Mouse (Mus musculus): ENCODE data around the gene Man2c1. TPM values are rescaled to one million over a fixed set of nuclear protein-coding genes. Genes with fewer than 3 reads are reported as not detected.

The Man2c1 gene
- 87.0 and 99.7 TPM in 2 replicates for polyA plus RNA-seq (2015; fragmentation: Nextera tagmentation; extraction: Ambion mirVana)

DNA sequence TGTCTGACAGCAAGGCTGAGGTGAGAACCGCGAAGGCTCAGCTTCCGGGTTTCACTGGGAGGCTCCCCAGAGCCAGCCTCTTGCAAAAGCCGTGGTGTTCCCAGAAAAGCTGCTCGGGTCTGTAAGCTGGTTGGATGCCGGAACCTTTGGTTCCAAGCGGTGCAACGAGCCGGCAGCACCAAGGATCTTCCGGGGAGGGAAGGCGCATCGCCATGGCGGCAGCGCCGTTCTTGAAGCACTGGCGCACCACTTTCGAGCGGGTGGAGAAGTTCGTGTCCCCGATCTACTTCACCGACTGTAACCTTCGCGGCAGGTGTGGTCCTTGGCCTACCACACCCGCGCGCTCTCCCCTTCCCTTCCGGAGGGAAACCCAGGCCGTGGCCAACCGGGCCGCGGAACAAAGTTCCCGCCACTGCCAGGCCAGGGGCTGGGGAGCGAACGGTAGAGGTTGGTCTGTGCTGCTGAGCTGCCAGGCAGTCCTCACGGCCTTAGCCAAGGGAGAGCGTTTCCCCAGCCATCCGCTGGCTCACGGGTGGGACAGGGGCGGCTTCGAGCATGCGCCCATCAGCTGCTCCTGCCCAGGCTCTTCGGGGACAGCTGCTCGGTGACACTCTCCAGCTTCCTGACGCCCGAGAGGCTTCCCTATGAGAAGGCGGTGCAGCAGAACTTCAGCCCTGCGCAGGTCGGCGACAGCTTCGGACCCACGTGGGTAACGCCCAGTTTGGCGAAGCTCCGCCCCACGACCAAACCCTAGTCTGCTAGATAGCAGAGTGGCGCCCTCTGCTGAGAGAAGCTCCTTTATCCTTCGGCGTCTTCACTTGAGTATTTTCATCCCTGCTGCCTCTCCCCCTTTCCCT lies at the start of gene Man2c1:
Man2c1 (plus strand) TSS at position 114 of the 857 bp plus-strand sequence.
- Histone ChIP-seq H3K27me3 (replicated peaks) (no peaks in the 10 kb centered on the region), H3K4me3 (replicated peaks) (peak within 1 kb of the TSS; percentile 88), H3K36me3 (peaks cover 29% of the 10 kb centered on the region), H3K4me1 (peaks cover 21% of the 10 kb centered on the region), H3K9me3 (replicated peaks) (no peaks in the 10 kb centered on the region), H3K4me2 (peak within 1 kb of the TSS; percentile 92), H3K9ac (replicated peaks) (peak within 1 kb of the TSS; percentile 84), H3K27ac (replicated peaks) (peak within 1 kb of the TSS; percentile 95)
- ATAC-seq (ENCODE audit: low FRiP score), result peak; percentile 94
- under 1% methylated on average over 58 of the region's 58 CpGs for WGBS

DNA sequence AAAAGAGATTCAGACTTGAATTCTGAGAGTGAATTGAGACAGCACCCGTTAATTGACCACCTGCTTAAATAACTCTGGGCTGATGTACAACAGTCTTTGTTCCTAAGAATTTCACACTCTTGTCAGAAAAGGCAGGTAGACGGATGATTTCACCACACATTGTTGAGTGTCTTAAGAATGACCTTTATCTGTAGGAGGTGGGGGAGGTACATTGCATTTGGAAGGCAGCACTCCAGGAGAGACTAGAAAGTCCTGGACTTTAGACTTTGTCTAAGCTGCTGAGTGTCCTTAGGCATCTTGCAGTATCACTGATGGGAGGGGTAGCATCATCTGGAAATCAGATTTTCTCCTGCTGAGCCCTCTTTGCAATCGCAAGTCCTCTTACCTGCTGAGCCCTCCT lies 48.3 kb upstream of the Man2c1 start:
- no peak overlapping the region for H3K4me2 ChIP-seq
- H3K27ac ChIP-seq (replicated peaks), result no peak overlapping the region
- H3K27me3 ChIP-seq (replicated peaks), result no peaks in the 10 kb centered on the region
- H3K9ac ChIP-seq (replicated peaks), result no peak overlapping the region
- H3K36me3 ChIP-seq, result peaks cover 8% of the 10 kb centered on the region
- no peak overlapping the region for H3K4me3 ChIP-seq (replicated peaks)
- ATAC-seq (ENCODE audit: low FRiP score), result no peak
- H3K4me1 ChIP-seq, result peaks cover 13% of the 10 kb centered on the region
- no peaks in the 10 kb centered on the region for H3K9me3 ChIP-seq (replicated peaks)
- WGBS, result 79% methylated on average over 3 of the region's 3 CpGs

DNA sequence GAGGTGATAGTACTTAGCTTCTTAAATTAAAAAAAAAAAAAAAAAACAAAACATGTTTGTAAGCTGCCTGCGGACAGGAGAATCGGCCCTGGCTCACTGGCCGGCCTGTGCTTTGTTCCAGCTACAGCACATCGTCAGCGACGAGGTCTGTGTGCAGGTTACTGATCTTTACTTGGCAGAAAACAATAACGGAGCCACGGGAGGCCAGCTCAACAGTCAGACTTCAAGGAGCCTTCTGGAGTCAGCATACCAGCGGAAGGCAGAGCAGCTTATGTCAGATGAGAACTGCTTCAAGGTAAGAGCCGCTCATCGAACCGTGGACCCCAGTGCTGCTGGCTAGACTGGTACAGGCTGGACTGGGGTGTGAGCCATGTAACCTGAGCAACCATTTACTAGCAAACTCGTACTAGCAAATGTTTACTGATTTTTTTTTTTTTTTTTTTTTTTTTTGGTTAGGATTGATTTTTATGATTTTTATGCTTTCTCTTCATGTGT lies 13.2 kb upstream of the Man2c1 start:
- Histone ChIP-seq H3K4me1 (no peaks in the 10 kb centered on the region), H3K27ac (replicated peaks) (no peak overlapping the region), H3K36me3 (peaks cover 75% of the 10 kb centered on the region), H3K9ac (replicated peaks) (no peak overlapping the region), H3K4me2 (no peak overlapping the region), H3K9me3 (replicated peaks) (no peaks in the 10 kb centered on the region), H3K27me3 (replicated peaks) (no peaks in the 10 kb centered on the region), H3K4me3 (replicated peaks) (no peak overlapping the region)
- no peak for ATAC-seq (ENCODE audit: low FRiP score)
- WGBS, result 91% methylated on average over 13 of the region's 13 CpGs

DNA sequence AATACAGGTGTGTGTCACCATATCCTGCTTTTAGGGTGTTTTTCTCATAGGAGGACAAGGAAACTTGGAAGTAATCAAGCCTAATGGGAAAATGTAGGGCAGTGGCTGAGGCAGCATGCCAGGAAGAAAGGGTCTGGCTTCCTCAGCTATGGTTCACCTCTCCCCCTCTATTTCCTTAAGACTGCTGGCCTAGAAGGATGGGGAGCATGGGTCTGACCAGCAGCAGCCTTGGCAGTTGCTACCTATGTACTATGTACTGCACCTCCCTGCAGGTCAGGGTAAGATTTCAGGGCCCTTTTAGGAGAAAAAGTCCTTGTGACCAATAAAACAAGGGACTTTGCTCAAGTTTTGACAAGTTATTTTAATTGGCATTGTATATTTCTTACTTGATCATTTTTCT lies 849 bp upstream of the Man2c1 start:
- H3K4me2 ChIP-seq, result peak overlapping the region; percentile 92
- ATAC-seq (ENCODE audit: low FRiP score), result no peak
- 0 out of 2 replicates have a peak overlapping the region, but pooled peaks have one; percentile 13 for H3K27ac ChIP-seq (replicated peaks)
- no peaks in the 10 kb centered on the region for H3K9me3 ChIP-seq (replicated peaks)
- peaks cover 21% of the 10 kb centered on the region for H3K4me1 ChIP-seq
- H3K36me3 ChIP-seq, result peaks cover 33% of the 10 kb centered on the region
- peak overlapping the region; percentile 84; the same call in 1 of the 2 replicates for H3K9ac ChIP-seq (replicated peaks)
- H3K27me3 ChIP-seq (replicated peaks), result no peaks in the 10 kb centered on the region
- peak overlapping the region; percentile 88 for H3K4me3 ChIP-seq (replicated peaks)

DNA sequence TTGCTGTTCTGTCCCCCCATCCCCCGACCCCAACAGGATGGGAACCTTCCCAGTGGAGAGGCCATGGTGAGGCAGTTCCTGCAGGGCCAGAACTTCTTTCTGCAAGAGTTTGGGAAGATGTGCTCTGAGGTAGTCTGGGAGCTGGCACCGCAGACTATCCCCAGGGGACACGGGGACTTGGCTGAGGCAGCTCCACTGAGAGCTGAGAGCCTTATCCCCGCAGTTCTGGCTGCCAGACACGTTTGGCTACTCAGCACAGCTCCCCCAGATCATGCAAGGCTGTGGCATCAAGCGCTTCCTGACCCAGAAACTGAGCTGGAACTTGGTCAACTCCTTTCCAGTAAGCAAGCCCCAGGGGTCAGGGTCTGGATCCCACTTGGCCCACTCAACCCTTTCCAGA lies 6.8 kb downstream of the Man2c1 start:
- no peak overlapping the region for H3K27ac ChIP-seq (replicated peaks)
- no peak overlapping the region for H3K4me2 ChIP-seq
- peaks cover 66% of the 10 kb centered on the region for H3K36me3 ChIP-seq
- no peak overlapping the region for H3K4me3 ChIP-seq (replicated peaks)
- H3K9ac ChIP-seq (replicated peaks), result no peak overlapping the region
- ATAC-seq (ENCODE audit: low FRiP score), result no peak
- WGBS, result 83% methylated on average over 6 of the region's 6 CpGs
- no peaks in the 10 kb centered on the region for H3K4me1 ChIP-seq
- no peaks in the 10 kb centered on the region for H3K9me3 ChIP-seq (replicated peaks)
- H3K27me3 ChIP-seq (replicated peaks), result no peaks in the 10 kb centered on the region

DNA sequence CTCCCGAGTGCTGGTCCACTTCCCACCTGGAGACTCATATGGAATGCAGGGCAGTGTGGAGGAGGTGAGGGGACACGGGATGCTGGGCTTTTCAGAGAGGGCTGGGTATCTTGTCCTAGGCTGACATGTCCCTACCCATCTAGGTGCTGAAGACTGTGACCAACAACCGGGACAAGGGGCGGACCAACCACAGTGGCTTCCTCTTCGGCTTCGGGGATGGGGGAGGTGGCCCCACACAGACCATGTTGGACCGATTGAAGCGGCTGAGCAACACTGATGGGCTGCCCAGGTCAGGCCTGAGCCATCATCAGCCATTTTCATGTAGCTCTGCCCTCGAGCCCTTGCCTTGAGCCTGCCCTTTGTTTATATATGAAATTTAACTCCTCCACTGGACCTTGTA lies 7.3 kb downstream of the Man2c1 start:
- Histone ChIP-seq H3K9me3 (replicated peaks) (no peaks in the 10 kb centered on the region), H3K27ac (replicated peaks) (no peak overlapping the region), H3K4me1 (no peaks in the 10 kb centered on the region), H3K4me3 (replicated peaks) (no peak overlapping the region), H3K4me2 (no peak overlapping the region), H3K9ac (replicated peaks) (no peak overlapping the region), H3K27me3 (replicated peaks) (no peaks in the 10 kb centered on the region), H3K36me3 (peaks cover 71% of the 10 kb centered on the region)
- 93% methylated on average over 9 of the region's 9 CpGs for WGBS
- ATAC-seq (ENCODE audit: low FRiP score), result no peak

DNA sequence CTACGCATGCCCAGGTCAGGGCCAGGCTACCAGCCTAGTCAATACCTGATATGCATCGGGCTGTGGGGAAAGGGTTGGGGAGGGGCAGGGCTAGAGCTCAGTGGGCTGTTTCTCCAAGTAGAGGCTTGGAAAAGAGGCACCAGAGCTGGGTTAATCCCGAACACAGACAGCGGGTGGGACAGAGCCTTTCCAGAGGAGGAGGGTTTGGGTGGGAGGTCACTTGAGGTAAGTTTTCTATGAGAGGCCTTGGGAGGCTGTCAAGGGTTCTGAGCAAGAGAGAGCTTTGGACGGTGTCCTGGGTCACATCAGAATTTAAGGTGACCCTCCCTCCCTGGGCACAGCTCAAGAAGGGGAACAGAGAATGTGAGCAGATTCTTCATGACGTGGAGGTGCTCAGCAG lies 8.0 kb downstream of the Man2c1 start:
- no peak overlapping the region for H3K27ac ChIP-seq (replicated peaks)
- H3K9me3 ChIP-seq (replicated peaks), result no peaks in the 10 kb centered on the region
- WGBS, result 91% methylated on average over 6 of the region's 6 CpGs
- no peaks in the 10 kb centered on the region for H3K27me3 ChIP-seq (replicated peaks)
- peaks cover 79% of the 10 kb centered on the region for H3K36me3 ChIP-seq
- H3K9ac ChIP-seq (replicated peaks), result no peak overlapping the region
- H3K4me1 ChIP-seq, result no peaks in the 10 kb centered on the region
- no peak for ATAC-seq (ENCODE audit: low FRiP score)
- H3K4me2 ChIP-seq, result no peak overlapping the region
- H3K4me3 ChIP-seq (replicated peaks), result no peak overlapping the region

DNA sequence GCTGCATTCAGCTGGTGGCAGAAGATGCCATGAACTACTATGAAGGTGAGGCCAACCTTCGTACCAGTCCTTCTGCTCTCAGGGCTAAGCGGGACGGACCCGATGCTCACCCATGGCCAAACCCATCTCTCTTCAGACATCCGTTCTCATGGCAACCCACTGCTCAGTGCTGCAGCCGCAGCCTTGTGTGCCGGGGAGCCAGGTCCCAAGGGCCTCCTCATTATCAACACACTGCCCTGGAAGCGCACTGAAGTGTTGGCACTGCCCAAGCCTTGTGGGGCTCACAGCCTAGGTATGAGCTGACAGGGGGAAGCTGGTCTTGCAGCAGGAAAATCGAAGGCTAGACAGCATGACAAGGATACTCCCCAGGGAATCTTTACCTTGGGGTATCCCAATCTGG lies 8.6 kb downstream of the Man2c1 start:
- no peak for ATAC-seq (ENCODE audit: low FRiP score)
- no peak overlapping the region for H3K27ac ChIP-seq (replicated peaks)
- peaks cover 83% of the 10 kb centered on the region for H3K36me3 ChIP-seq
- H3K9ac ChIP-seq (replicated peaks), result no peak overlapping the region
- H3K4me3 ChIP-seq (replicated peaks), result no peak overlapping the region
- 83% methylated on average over 9 of the region's 9 CpGs for WGBS
- no peaks in the 10 kb centered on the region for H3K27me3 ChIP-seq (replicated peaks)
- H3K4me2 ChIP-seq, result no peak overlapping the region
- no peaks in the 10 kb centered on the region for H3K9me3 ChIP-seq (replicated peaks)
- H3K4me1 ChIP-seq, result no peaks in the 10 kb centered on the region

DNA sequence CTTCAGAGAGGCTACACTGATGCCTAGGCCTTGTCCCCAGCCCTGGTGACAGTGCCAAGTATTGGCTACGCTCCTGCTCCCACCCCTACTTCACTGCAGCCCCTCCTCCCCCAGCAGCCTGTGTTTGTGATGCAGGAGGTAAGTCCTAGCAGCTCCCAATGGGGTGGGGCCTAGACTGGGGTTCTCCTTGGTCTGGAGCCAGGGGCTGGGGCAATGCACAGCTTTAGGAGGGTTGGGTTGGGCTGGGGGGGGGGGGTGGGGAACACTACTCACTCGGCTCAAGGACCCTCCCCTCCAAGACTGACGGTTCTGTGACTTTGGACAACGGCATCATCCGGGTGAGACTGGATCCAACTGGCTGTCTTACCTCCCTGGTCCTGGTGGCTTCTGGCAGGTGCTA lies 9.1 kb downstream of the Man2c1 start:
- peaks cover 87% of the 10 kb centered on the region for H3K36me3 ChIP-seq

DNA sequence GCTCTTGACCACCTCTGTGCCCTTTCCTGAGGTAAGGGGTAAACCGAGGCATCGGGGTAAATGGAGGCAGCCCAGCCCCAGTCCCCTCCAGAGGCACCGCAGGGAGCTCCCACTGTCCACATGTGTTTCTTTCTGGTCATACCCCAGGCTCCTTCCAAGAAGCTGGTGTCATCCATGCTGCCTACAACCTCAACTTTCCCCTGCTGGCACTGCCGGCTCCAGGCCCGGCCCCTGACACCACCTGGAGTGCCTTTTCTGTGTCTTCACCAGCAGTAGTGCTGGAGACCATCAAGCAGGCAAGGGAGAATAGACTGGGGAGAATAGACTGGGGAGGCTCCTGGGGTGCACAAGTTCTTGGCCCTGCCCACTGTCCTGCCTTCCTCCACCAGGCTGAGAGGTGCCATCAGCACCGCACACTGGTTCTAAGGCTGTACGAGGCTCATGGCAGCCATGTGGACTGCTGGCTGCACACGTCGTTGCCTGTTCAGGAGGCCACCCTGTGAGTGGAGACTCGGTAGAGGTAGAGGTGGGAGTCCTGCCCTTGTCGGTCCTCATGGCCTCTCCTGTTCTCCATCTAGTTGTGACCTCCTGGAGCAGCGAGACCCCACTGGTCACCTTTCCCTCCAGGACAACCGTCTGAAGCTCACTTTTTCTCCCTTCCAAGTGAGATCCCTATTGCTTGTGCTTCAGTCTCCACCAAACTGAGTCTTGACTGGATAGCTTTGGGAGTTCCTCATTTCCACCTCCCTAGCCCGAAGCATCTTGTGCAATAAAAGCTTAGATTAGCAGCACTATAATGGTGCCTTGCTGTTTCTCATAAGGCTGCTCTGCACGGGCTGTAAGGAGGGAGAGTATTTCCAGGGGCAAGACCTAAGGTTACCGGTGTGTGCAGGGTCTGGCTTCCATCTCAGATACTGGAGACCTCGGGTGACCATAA lies 11.2 kb downstream of the Man2c1 start:
- Histone ChIP-seq H3K9ac (replicated peaks) (no peak overlapping the region), H3K4me2 (no peak overlapping the region), H3K4me1 (peaks cover 10% of the 10 kb centered on the region), H3K9me3 (replicated peaks) (no peaks in the 10 kb centered on the region), H3K27ac (replicated peaks) (no peak overlapping the region), H3K36me3 (peaks cover 72% of the 10 kb centered on the region), H3K4me3 (replicated peaks) (no peak overlapping the region), H3K27me3 (replicated peaks) (no peaks in the 10 kb centered on the region)
- no peak for ATAC-seq (ENCODE audit: low FRiP score)
- WGBS, result 92% methylated on average over 17 of the region's 17 CpGs

More for the DNA sequence above, 9.1 kb downstream of the Man2c1 start:
- no peaks in the 10 kb centered on the region for H3K9me3 ChIP-seq (replicated peaks)
- no peak overlapping the region for H3K9ac ChIP-seq (replicated peaks)
- H3K27me3 ChIP-seq (replicated peaks), result no peaks in the 10 kb centered on the region
- H3K4me3 ChIP-seq (replicated peaks), result no peak overlapping the region
- WGBS, result 98% methylated on average over 5 of the region's 5 CpGs
- no peak overlapping the region for H3K27ac ChIP-seq (replicated peaks)
- no peak overlapping the region for H3K4me2 ChIP-seq
- no peaks in the 10 kb centered on the region for H3K4me1 ChIP-seq
- no peak for ATAC-seq (ENCODE audit: low FRiP score)

DNA sequence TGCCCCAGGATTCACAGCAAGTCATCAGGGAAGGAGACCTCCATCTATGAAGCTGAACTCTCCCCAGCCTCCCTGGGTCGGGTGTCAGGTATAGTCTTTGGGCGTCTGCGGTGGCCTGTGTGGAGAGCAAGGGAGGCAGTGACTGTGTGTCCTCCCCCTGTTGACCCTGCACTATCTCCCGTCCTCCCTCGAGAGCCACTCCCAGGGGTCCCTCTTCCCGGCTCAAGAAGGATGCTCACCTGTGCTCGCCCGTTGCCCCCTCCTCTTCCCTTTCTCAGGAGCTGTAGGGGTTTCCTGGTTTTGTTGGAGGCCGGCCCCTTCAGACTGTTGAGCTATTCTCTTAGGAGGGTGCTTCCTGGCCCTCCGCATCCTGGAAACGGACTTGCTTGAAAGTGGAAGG lies 12.7 kb downstream of the Man2c1 start:
- no peak overlapping the region for H3K4me2 ChIP-seq
- ATAC-seq (ENCODE audit: low FRiP score), result no peak
- H3K36me3 ChIP-seq, result peaks cover 59% of the 10 kb centered on the region
- H3K27me3 ChIP-seq (replicated peaks), result no peaks in the 10 kb centered on the region
- H3K4me1 ChIP-seq, result peaks cover 18% of the 10 kb centered on the region
- H3K27ac ChIP-seq (replicated peaks), result no peak overlapping the region
- H3K4me3 ChIP-seq (replicated peaks), result no peak overlapping the region
- WGBS, result 86% methylated on average over 11 of the region's 11 CpGs
- no peaks in the 10 kb centered on the region for H3K9me3 ChIP-seq (replicated peaks)
- no peak overlapping the region for H3K9ac ChIP-seq (replicated peaks)
